Mouse (Mus musculus) heart, embryonic 12.5 days (tissue): ENCODE measurements at regions not wholly inside any gene's neighbourhood (a gene's known extent, or its start where the extent isn't known, plus 50 kb on each side); places are given as distances from the start of the nearest gene placed in this dataset.

ENCODE experiments used
- ATAC-seq: fragments of 200-750 bp; cut with Nextera tagmentation; 2 replicates; pipeline ENCODE4 v1.8.0; 2017; ENCODE audit warnings: moderate TSS enrichment, moderate library complexity; ENCODE audit not compliant: insufficient number of reproducible peaks, low FRiP score
- H3K27ac ChIP-seq: fragments of 300-500 bp; sonication (generic); 2 replicates; pipeline ENCODE4 v1.5.1; 2016; ENCODE audit warnings: mild to moderate bottlenecking, moderate library complexity; ENCODE audit not compliant: poor library complexity, severe bottlenecking
- H3K27me3 ChIP-seq: fragments of 300-500 bp; sonication (generic); replicated peaks from 2 replicates; pipeline ENCODE4 v1.6.1; 2016; ENCODE audit warnings: mild to moderate bottlenecking, moderate library complexity
- H3K36me3 ChIP-seq: fragments of 300-500 bp; sonication (generic); 2 replicates; pipeline ENCODE4 v1.6.1; 2016; ENCODE audit warnings: mild to moderate bottlenecking, moderate library complexity
- H3K4me1 ChIP-seq: fragments of 300-500 bp; sonication (generic); replicated peaks from 2 replicates; pipeline ENCODE4 v1.6.1; 2016; ENCODE audit warnings: mild to moderate bottlenecking
- H3K4me2 ChIP-seq: fragments of 300-500 bp; sonication (generic); 2 replicates; pipeline ENCODE4 v1.6.1; 2016; ENCODE audit warnings: mild to moderate bottlenecking, moderate library complexity
- H3K4me3 ChIP-seq: fragments of 300-500 bp; sonication (generic); 2 replicates; pipeline ENCODE4 v1.5.1; 2016; ENCODE audit warnings: mild to moderate bottlenecking
- H3K9ac ChIP-seq: fragments of 300-500 bp; sonication (generic); 2 replicates; pipeline ENCODE4 v1.6.1; 2016; ENCODE audit warnings: mild to moderate bottlenecking, moderate library complexity
- H3K9me3 ChIP-seq: fragments of 300-500 bp; sonication (generic); replicated peaks from 2 replicates; pipeline ENCODE4 v1.6.1; 2016; ENCODE audit warnings: mild to moderate bottlenecking, moderate library complexity
- WGBS: fragments of 180-500 bp; shearing (Covaris S2); methylation state at CpG from one replicate; pipeline ENCODE4 v1.1.7; 2016; 5-methylcytosine and 5-hydroxymethylcytosine counted together

DNA sequence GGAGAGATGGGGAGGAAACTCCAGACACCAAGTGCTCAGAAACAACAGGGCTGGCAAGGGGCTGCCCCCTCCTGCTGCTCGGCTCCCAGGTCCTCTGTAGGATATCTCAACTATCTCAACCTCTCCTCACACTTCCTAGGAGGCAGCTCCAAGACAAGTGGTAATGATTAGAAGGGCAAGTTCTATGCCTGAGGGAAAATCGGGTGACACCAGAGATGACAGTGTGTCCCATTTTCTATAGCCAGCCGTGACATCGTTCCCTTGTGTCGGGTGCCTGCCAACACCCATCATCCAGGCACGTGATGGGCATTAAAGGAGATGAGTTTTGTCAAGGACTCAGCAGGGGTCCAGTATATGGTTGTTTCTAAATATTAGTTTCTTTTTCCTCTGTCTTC, 223.3 kb upstream of the Usp24 start:
- no peak for ATAC-seq
- H3K27ac ChIP-seq = no peak overlapping the region
- H3K9me3 ChIP-seq = no peaks in the 10 kb centered on the region
- 56% methylated on average over 6 of the region's 6 CpGs for WGBS
- H3K4me2 ChIP-seq = no peak overlapping the region
- H3K27me3 ChIP-seq = no peaks in the 10 kb centered on the region
- no peak overlapping the region for H3K4me3 ChIP-seq
- no peaks in the 10 kb centered on the region for H3K36me3 ChIP-seq
- H3K9ac ChIP-seq = no peak overlapping the region
- H3K4me1 ChIP-seq = peaks cover 7% of the 10 kb centered on the region; the same call in 1 of the 2 replicates

DNA sequence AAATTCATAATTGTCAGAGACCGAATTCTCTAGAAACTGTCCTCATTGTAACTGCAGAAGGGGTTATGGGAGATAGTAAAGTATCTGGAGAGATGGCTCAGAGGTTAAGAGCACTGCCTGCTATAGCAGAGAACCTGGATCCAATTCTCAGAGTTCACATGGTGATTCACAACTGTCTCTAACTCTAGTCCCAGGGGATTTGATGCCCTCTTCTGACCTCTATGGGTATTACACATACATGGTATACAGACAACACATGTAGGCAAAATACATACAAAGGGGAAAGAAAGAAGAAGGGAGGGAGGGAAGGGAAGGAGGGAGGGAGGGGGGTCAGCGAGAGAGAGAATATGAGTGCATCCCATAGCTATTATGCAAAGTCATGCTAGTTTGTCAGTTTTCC, 222.8 kb upstream of the Usp24 start:
- Histone ChIP-seq H3K4me3 (no peak overlapping the region), H3K4me2 (no peak overlapping the region), H3K4me1 (peaks cover 7% of the 10 kb centered on the region; the same call in 1 of the 2 replicates), H3K36me3 (no peaks in the 10 kb centered on the region), H3K9ac (no peak overlapping the region), H3K27ac (no peak overlapping the region), H3K27me3 (no peaks in the 10 kb centered on the region), H3K9me3 (no peaks in the 10 kb centered on the region)
- 80% methylated on average over 2 of the region's 2 CpGs for WGBS
- ATAC-seq = no peak

DNA sequence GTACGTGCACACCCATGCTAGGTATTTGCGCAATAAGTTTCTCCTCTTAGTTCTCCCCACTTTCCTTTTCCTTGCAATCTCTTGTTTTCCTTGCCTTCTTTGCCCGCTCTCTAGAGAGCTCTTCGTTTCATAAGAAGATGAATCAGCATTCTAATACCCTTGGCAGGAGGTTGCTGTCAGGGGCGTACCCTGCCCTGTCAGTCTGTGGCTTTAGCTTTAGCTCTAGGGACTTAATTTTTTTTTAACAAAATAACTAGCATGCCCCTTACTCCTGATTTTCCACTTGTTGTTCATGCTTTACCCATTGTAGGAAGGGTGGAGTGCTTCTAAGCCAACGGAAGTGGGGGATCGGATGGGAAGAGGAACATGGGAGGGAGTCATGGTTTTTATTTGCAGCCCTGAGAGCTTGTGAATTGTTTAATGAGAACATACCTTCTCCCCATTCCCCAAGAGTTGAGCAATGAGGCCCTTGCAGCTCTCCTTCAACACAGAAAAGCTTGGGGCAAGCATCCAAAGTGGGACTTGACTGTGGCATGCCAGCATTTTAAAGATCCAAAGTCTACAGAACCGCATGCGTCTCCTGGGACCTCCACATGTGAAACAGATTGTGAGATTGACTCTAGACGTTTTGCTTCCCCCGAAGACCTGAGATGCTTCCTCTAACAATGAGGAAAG, 221.0 kb upstream of the Usp24 start:
- 74% methylated on average over 11 of the region's 11 CpGs for WGBS
- ATAC-seq = no peak
- Histone ChIP-seq H3K27ac (no peak overlapping the region), H3K9ac (no peak overlapping the region), H3K27me3 (no peaks in the 10 kb centered on the region), H3K36me3 (no peaks in the 10 kb centered on the region), H3K4me1 (peaks cover 7% of the 10 kb centered on the region; the same call in 1 of the 2 replicates), H3K4me3 (no peak overlapping the region), H3K4me2 (no peak overlapping the region), H3K9me3 (0 out of 2 replicates have a peak, but pooled peaks cover 6% of the 10 kb centered on the region)

DNA sequence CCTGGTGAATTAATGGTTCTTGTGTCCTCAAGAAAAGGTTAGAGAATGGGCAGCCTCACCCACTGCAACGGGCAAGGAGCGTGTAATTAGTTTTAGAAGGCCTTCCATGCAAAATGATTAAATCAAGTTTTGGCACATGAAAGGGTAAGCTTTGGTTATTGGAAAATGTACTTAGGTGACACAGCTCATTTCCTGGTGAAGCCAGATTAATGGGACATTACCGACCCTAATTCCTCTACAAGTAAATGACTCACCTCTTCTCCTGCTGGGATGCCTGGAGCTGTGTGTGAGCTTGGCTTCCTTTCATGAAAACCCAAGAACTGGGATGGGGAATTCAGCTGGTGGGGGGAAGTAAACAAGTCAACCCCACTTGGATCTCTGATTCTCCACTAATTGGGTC, 219.9 kb upstream of the Usp24 start:
- Histone ChIP-seq H3K9ac (no peak overlapping the region), H3K36me3 (no peaks in the 10 kb centered on the region), H3K27me3 (no peaks in the 10 kb centered on the region), H3K9me3 (0 out of 2 replicates have a peak, but pooled peaks cover 6% of the 10 kb centered on the region), H3K4me1 (peaks cover 7% of the 10 kb centered on the region; the same call in 1 of the 2 replicates), H3K4me3 (no peak overlapping the region), H3K4me2 (no peak overlapping the region), H3K27ac (no peak overlapping the region)
- 77% methylated on average over 3 of the region's 3 CpGs for WGBS
- ATAC-seq = no peak

DNA sequence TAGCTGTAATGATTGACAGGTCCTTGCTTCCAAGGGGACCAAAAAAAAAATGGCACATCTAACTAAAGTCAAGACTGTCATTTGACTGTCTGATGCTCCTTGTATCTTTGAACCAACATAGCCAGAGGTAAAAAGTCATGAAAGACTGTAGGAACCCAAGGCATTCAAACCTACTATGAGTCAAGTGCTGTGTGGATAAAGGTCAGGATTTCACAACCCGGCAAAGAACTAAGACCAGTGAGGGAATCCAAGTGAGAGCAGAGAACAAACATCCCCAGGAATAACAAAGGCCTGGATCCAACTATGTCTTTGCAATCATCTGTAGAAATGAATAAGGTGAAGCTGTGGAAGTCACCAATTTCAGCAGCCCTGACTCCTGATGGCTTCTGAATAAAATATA, 218.2 kb upstream of the Usp24 start:
- ATAC-seq = no peak

DNA sequence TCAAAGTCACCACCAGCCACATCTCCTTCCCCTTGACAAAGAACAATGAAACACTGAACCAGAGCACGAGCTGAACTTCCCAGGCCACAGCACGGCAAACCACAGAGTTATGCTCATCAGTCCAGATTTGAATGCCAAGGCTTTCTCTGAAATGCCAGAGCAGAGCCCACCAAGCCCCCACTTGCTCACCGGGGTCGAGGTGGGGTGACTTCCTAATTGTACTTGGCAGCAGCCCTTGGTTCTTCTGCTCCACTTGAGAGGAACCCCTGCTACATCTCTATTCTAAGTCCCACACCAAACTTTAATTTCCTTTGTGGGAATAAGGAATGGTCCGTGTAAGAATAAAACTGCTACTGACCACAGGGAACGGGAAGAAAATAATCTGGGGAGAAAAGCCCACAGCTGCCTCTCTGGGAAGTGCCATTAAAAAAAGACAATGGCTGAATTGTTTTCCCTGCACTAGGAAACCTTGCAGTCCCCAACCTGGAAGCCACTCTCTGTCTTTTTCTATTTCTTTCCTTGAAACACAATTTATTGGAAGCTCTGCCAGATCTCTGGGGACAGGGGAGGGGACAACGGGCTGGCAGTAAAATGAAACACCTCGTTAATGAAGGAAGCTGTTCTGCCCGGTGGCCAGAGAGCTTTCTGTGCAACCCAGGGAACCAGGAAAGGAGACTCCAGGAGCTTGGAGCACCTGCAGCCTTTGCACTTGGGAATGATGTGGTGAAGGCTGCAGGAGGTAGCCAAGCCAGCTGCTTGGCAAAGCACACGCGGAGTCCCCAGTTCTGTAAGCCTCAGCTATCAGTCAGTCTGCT, 215.6 kb upstream of the Usp24 start:
- H3K27ac ChIP-seq = no peak overlapping the region
- no peaks in the 10 kb centered on the region for H3K36me3 ChIP-seq
- H3K9ac ChIP-seq = no peak overlapping the region
- no peak overlapping the region for H3K4me3 ChIP-seq
- 61% methylated on average over 11 of the region's 11 CpGs for WGBS
- H3K27me3 ChIP-seq = no peaks in the 10 kb centered on the region
- H3K4me1 ChIP-seq = peaks cover 10% of the 10 kb centered on the region
- H3K9me3 ChIP-seq = 0 out of 2 replicates have a peak, but pooled peaks cover 6% of the 10 kb centered on the region
- ATAC-seq = no peak
- H3K4me2 ChIP-seq = no peak overlapping the region

More for the DNA sequence above, 218.2 kb upstream of the Usp24 start:
- Histone ChIP-seq H3K4me3 (no peak overlapping the region), H3K4me2 (no peak overlapping the region), H3K27me3 (no peaks in the 10 kb centered on the region), H3K9ac (no peak overlapping the region), H3K9me3 (0 out of 2 replicates have a peak, but pooled peaks cover 6% of the 10 kb centered on the region), H3K4me1 (peaks cover 10% of the 10 kb centered on the region), H3K36me3 (no peaks in the 10 kb centered on the region), H3K27ac (no peak overlapping the region)
- WGBS = 84% methylated on average over 1 of the region's 1 CpGs

DNA sequence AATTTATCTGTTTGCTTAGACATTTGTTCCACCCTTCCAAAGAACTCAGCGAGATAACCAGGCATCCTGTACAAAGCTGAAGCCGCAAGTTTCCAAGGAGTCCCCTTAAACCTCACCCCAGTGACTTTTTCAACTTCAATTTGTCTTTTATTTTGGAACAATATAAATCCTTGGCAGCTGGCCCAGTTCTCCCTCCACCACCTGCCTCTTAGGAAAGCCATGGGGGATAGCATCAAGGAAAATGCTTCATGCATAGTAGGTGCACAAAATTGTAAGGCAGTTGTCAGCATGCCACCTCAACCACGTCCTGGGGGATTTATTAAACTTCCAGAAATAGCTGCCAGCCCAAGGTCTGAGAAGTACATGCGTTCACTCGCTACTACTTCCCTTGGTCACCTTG, 214.1 kb upstream of the Usp24 start:
- H3K4me2 ChIP-seq = no peak overlapping the region
- H3K36me3 ChIP-seq = no peaks in the 10 kb centered on the region
- H3K27me3 ChIP-seq = no peaks in the 10 kb centered on the region
- H3K4me3 ChIP-seq = no peak overlapping the region
- WGBS = 39% methylated on average over 5 of the region's 5 CpGs
- no peak overlapping the region for H3K27ac ChIP-seq
- ATAC-seq = peak; percentile 51
- H3K9ac ChIP-seq = no peak overlapping the region
- H3K4me1 ChIP-seq = peaks cover 10% of the 10 kb centered on the region
- 0 out of 2 replicates have a peak, but pooled peaks cover 6% of the 10 kb centered on the region for H3K9me3 ChIP-seq

DNA sequence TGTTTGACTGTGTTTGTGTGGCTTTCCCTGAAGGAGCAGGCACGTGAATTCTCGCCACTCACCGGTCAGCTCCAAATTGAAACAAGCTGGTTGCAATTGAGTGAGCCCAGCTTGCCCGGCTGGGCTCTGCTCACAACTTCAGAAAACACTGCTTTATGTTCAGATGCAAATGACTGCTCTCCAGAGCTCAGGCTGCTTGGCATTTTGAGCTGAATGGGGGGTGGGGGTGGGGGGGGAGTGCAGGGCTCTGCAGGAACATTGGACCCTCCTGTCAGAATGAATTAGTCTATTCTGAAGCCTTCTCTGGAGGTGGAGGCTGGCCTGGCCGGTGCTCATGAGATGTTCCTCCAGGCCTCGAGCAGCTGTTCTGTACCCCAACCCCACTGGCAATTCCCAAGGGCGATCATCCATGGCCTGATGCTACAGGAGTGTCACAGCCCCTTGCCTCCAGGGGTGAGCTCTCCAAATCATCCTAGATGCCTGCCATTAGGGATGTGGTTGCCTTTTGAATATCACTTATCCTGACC, 213.5 kb upstream of the Usp24 start:
- Histone ChIP-seq H3K36me3 (no peaks in the 10 kb centered on the region), H3K9me3 (0 out of 2 replicates have a peak, but pooled peaks cover 6% of the 10 kb centered on the region), H3K4me2 (no peak overlapping the region), H3K27ac (no peak overlapping the region), H3K4me1 (peaks cover 10% of the 10 kb centered on the region), H3K4me3 (no peak overlapping the region), H3K9ac (no peak overlapping the region), H3K27me3 (no peaks in the 10 kb centered on the region)
- ATAC-seq = no peak
- 55% methylated on average over 7 of the region's 7 CpGs for WGBS

DNA sequence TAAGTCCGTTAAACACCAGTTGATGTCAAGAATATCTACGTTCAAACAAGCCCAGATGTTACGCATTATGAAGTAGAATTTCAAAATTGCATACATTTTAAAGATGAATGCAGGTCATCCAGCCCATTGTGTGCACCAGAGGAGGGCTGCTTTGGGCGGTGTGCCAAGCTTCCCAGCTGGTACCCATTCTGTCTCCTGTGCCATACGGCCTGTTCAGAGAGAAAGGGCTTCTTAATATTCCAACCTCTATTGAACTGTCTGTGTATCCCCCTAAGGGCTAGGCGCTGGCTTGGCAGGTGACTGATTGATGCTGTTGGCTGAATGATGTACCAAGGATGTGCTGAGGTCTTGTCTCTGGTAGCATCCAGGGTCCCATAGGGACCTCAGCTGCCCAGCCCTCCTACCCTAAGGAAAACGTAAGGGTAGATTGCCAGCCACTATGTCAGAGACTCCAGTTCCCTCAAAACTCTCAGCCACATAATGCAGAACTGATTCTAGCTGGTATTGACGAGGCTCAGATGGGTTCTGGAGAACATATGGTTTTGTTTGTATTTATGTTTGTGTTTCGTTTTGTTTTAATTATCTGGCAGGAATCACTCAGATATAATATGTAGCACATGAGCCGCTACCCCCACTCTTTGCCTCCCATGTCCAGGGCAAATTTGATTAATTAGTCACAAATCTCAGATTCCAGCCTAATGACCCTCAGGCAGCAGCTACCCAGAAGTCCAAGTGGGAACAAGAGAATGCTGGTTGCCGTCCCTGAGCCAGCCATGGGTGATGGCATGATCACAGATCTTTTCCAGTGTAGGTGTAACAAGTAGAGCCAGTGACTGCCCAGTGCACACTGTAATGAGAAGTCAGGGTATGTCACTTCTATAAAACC, 212.0 kb upstream of the Usp24 start:
- no peaks in the 10 kb centered on the region for H3K27me3 ChIP-seq
- no peak for ATAC-seq
- H3K36me3 ChIP-seq = no peaks in the 10 kb centered on the region
- no peak overlapping the region for H3K27ac ChIP-seq
- H3K4me3 ChIP-seq = no peak overlapping the region
- H3K4me2 ChIP-seq = no peak overlapping the region
- H3K4me1 ChIP-seq = peaks cover 10% of the 10 kb centered on the region
- WGBS = 81% methylated on average over 11 of the region's 11 CpGs
- H3K9me3 ChIP-seq = no peaks in the 10 kb centered on the region
- no peak overlapping the region for H3K9ac ChIP-seq

DNA sequence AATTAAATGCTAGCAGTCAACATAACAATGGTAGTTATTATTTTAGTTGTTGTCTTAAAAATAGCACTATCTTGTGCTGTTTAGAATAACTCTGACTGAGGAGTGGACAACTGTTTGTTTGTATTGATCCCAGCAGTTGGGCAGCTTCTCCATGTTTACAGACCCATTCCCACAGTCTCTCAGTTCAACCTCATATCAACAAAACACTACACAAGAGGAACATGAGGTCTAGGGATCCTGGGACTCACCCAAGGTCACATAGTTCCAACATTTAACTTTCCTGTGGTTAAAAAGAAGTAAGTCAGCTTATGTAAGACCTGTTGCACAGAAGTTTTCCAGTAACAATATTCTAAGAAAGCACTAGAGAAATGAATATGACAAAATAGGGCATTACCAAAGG, 203.0 kb upstream of the Usp24 start:
- Histone ChIP-seq H3K27ac (no peak overlapping the region), H3K27me3 (no peaks in the 10 kb centered on the region), H3K9ac (no peak overlapping the region), H3K4me3 (no peak overlapping the region), H3K4me1 (no peaks in the 10 kb centered on the region), H3K36me3 (no peaks in the 10 kb centered on the region), H3K9me3 (no peaks in the 10 kb centered on the region), H3K4me2 (no peak overlapping the region)
- ATAC-seq = no peak

DNA sequence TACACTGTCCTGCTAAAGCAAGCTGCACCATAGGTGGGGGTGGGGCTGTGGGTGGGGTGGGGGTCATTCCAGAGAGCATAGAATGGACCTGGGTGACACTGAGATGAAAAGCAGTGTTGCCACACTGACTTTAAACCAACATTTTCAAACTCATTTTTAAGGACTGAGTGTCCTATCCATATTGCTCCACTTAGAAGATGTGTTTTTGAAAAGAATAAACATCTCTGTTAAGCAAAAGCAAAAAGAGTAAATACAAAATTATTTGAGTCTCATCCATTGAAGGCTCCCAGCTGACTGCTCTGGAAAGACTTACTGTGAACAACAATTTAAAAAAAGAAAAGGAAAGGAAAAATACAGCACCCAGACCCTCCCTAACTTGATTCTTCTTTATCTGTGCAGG, 202.3 kb upstream of the Usp24 start:
- no peak overlapping the region for H3K9ac ChIP-seq
- H3K27ac ChIP-seq = no peak overlapping the region
- H3K9me3 ChIP-seq = no peaks in the 10 kb centered on the region
- ATAC-seq = no peak
- no peaks in the 10 kb centered on the region for H3K27me3 ChIP-seq
- no peaks in the 10 kb centered on the region for H3K36me3 ChIP-seq
- no peak overlapping the region for H3K4me3 ChIP-seq
- H3K4me2 ChIP-seq = no peak overlapping the region
- no peaks in the 10 kb centered on the region for H3K4me1 ChIP-seq
